Mouse (Mus musculus) lung, postnatal 14 days (tissue): ENCODE data around the gene Sez6l.
A peak's percentile ranks its signal among the peaks of the same experiment; 100 is the strongest.

Experiments used
- DNase-seq: peaks from one replicate; pipeline ENCODE4 v3.0.0; 2021

Gene Sez6l

DNA sequence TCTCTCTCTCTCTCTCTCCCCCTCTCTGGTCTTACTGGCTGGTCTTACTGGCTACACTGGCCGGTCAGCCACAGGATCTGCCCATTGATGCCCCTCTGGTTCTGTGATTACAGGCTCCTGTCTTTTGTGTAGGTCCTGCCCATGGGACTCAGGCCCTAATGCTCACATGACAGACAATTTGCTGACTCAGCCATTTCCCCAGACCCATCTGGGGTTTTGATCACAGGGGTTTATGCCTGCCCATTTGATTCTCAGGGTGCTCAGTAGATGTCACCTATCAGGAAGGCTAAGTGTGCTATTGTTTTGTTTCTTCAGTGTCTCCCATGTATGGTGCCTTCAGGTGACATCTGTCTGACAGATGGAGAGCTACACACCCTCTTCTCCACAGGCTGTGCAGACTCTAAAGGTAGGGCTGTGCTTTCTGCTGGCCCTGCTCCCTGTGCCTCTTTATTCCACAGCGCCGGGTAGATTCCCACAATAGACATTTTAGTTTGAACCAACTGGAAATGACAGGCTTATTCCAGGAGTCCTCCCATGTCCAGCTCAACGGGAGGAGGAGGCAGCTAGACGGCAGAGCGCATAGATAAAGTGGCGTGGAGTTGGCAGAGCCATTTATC, 80.1 kb downstream of the Sez6l start:
- DNase-seq = no peak

DNA sequence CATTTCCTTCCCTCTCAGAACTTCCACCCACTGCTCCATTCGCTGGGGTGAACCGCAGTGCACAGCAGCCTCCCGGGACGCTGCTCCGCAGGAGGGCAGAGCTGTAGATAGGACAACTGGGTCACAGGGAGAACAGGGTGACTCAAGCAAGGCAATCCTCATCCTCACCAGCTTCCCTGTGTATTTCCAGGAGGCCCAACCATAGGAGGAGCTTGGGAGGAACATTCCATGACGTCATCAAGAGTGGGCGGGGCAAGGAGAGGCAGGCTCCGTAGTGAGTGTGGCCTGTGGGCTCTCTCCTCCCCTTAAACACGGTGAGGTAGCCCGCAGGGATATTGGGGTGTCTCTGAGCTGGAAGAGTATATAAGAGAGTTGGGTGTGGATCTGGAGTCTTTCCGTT, 83.5 kb downstream of the Sez6l start:
- DNase-seq = peak; percentile 27

DNA sequence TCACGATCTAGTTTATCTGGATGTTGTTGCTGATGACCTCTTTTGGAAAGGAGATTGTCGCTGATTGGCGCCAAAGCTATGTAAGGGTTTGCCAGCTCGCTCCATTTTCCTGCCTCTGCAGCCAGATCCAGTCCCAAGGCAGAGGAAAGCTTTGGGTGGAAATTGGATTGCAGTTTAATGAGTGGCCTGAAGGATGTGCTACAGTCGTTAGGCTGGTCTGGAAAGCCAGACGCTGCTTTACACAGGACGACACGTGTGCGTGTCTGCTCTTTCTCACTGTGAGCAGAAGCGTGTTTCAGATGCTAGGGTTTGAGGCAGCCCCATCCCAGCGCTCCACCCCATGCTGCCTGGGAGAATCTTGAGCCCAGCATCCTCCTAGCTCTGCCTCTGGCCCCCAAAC, 85.5 kb downstream of the Sez6l start:
- DNase-seq = no peak

DNA sequence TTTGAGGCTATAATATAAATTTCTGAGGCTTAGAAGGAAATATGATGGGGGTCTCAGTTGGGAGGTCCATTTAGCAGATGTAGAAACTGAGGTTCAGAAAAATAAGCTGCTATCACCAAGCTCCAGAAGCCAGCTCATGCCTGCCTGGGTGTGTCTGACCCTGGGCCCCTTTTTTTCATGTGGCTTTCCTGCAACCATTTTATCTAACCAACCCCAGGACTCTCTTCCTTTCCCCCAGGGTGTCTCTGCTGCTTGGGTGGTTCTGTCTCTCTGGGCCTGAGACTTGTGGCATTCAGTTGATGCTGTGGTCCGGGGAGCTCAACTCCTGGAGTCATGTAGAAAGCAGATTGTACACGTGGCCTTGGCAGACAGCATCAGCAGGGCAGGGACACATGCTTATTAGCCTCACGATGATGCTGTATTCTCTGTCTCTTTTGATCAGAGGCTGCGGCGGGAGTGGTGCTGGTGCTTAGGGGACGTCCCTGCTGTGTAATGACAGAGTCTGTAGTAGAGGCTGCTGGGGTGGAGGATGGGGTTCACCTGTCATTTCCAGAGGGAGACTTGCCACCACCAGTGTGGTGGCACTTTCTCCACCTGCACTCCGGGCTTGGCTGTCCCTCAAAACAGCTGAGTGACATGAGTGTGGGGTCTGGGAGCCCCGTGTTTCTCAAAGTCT, 88.7 kb downstream of the Sez6l start:
- no peak for DNase-seq

DNA sequence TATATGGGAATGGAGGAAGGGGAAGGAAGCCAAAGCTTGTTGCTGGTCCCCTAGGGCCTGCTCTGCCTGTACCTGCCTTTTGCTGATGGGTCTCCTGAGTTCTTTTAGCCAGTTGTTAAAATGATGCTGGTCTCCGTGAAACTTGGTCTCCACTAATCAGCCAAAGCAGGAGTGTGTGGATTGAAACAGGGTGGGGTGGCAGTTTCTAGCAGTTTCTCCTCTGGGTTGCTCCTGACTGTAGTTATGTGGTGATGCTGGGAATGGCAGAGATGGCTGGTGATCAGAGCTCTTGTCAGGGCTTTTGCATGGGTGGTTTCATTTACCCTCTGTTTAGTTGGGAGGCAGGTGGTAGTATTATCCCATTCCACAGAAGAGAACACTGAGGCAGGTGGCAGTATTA, 89.5 kb downstream of the Sez6l start:
- no peak for DNase-seq

DNA sequence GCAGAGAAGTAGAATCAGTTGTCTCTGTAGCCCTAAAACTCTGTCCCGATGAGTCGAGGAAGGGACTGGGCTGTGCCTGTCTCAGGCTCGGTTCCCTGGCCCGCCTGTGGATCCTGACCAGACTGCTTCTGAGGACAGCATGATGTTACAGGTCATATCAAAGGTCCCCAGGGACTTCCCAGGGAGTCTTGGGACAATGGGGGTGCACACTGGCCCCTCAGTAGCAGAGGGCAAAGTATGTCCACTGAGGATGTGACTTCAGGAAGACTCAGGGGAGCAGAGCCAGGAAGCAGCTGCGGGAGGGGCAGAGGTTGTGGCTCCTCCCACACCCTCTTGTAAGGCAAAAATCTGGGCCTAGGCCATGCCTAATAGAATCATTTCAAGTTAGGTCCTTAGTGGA, 90.6 kb downstream of the Sez6l start:
- no peak for DNase-seq

DNA sequence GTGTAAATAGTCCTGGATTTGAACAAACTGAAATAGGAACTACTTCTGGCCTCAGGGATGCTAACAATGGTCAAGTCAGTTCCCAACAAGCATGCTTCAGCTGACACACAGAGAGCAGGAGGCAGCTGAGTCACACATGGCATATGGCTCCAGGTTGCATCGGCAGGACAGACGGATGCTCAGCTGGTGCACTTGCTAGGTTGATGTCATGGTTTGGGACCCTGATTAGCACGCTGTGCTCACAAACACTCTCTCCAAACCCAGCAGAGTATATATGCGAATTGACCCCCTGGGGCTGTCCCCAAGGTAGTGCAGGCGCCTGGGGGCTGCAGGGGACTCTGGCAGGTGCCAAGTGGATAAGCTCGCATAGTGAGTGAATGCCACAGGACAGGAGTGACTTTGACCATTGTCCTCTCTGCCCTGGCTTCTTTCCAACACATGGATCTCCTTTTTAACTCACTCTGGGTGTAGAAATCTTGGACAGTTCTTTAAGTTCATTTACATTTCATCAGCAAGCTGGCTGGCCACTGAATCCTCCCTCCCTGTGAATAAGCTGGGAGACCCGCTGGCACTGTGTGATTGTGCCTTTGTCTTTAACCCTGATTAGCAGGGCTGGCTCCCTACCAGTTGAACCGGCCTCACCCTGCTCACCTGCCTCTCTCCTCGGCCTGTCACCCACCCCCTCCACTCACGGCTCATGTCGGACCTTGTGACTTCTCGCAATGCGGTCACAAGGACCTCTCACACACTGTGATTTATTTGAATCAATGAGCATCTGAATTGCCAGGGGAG, 91.9 kb downstream of the Sez6l start:
- DNase-seq = no peak

DNA sequence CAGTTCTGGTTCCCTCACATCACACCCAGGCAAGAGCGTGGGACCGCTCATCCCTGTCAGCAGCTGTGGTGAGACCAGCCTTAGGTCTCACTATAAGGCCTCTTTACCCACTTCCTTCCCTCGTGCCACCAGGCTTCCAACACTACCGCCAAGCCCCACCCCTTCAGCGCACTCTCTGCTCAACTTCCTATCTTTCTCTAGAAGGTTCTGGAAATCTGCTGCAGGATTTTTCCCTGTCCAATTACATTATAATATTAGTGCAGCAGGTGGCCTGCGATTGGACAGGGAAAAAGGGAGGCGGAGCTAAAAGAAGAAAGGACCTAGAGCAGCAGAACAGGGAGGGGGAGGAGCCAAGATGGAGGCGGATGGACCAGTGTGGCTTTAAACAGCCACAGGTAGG, 94.0 kb downstream of the Sez6l start:
- DNase-seq = no peak

DNA sequence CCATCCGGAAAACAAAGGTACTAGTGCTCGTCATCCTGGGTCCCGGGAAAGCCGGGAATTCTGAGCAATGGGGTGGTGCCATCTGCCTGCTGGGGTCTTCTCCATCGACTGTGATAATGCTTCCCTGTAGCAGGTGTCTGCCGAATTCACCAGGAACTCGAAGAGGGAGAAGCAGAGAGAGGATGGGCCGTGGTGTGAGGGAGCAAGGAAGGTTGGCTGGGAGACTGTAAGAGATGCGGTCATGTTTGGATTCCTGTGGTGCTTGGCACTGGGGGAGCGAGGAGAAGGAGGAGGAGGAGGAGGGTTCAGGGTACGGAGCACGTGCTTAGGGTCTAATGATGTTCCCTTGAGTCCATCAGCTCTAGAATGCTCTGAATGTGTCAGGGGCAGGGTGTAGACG, 94.4 kb downstream of the Sez6l start:
- DNase-seq = no peak

DNA sequence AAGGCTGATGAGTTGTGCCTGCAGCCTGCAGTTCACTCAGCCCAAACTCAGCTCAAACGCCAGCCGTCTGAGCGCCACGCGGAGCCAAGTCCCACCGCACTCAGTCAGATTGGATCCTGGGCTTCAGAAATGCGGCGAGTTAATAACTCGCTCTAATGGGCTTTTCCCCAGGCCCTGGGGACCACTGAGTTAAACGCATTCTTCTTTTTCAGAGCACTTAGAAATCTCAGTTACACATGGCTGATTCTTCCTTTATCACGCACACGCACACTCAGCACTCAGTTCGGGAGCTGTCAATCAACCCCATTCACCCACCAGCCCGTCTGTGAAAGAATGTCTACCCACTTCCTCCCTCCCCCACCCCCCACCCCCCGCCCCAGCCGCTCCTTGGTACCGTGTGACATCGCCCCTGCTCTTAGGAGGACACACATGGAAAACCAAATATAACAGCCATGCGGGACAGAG, 95.0 kb downstream of the Sez6l start:
- no peak for DNase-seq

DNA sequence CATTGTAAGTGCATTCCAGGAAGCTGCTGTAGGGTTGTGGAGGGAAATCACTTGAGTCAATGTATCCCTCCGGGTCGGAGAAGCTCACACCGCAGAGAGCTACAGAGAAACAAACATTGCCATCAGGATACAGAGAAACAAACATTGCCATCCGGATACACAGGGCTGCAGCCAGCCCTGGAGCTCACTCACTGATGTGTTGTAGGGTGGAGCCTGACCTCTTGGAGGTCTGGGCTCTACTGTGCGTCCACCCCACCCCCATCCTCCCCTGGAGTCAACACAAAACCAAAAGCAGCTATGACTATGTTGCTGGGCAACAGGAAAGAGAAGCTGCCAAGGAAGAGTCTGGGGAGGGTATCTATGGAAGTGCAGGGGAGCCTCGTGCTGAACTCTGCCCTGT, 103.5 kb downstream of the Sez6l start:
- DNase-seq = peak; percentile 54

DNA sequence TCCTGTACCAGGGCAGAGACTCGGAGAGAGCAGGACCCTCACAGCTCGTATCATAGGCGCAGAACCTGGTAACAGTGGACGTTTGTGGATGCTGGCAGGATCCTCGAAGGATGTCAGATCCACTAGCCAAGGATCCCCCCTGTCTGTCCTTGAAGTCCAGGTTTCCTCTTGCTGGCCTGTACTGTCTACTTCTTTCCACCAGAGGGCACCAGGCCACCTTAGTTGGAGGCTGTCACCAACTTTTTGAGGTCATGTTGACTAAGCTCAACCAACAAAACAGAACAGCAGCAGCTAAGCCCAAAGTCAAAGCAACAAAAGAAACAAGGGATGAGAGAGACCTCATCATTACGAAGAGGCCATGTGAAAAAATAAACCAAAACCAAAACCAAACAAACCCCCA, 106.8 kb downstream of the Sez6l start:
- peak; percentile 62 for DNase-seq

DNA sequence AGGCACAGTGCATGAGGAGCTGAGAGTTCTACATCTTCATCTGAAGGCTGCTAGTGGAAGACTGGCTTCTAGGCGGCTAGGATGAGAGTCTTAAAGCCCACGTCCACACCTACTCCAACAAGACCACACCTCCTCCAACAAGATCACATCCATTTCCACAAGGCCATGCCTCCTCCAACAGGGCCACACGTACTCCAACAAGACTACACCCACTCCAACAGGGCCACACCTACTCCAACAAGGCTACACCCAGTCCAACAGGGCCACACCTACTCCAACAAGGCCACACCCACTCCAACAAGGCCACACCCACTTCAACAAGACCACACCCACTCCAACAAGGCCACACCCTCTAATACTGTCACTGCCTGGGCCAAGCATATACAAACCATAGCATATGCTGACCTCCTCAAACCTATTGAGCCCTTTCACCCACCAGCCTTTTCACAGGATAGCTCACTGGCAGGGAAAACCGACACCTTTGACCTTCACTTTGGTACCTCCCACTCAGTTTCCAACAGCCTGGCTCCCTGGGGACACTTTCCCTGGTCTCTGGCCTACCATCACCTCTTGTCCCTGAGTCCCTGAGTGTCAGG, 107.9 kb downstream of the Sez6l start:
- no peak for DNase-seq

DNA sequence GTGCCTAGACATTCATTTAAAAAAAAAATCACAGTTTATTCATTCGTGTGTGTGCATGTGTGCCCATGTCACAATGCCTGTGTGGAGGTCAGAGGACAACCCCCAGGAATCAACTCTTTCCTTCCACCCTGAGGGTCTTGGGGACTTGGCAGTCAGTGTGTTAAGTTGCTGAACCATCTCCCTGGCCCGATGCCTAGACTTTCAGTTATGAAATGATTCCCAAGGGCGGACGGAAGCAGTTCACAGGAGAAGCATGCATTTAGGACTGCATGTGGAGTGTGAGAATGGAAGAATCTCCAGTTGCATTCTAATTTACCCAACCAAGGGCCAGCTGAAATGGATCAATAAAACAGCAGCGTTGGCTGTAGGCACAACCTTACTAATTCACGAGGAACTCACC, 110.7 kb downstream of the Sez6l start:
- DNase-seq = peak; percentile 11

DNA sequence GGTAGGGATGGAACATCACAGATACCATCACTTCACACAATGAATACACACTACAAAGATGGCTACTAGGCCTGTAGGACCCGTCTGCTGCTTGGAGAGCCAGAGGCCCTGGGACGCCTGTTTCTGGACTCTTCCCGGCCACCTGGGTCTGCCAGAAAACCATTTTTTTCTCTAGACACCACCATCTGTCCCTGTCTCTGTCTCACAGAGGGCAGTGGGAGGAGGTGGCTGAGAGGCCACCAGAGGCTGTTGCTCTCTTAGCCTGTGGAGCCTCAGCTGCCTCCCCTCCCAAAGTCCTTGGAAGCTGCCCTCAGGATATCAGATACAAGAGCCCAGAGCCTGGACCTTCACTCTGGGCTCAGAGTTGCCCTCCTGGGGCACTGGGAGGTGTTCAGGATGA, 117.1 kb downstream of the Sez6l start:
- no peak for DNase-seq

DNA sequence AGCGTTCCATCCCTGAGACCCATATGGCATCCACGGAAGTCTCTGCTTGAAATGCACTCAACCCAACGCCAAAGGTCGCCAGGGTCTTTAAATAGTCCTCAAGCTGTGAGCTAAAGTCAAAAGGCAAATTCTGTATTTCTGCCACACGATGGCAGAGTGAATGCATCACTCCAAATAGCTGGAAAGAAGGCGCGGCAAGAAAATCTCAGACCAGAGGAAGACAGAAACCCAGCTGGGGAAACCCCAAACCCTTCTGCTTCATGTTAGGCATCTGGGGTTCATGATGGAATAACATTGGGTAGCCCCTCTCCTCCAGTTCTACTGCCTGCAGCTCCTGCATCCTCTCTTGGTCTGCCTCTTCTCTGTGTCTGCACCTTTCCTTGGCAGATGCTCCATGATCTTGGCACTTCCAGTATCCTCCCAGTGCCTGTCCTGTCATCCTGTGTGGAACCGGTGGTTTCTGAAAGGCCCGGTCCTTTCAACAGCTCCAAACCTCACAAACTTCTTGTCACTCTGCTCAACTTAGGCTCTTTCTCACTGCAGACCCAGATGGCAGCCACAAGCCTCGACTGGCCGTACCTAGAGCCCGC, 121.9 kb downstream of the Sez6l start:
- DNase-seq = no peak

DNA sequence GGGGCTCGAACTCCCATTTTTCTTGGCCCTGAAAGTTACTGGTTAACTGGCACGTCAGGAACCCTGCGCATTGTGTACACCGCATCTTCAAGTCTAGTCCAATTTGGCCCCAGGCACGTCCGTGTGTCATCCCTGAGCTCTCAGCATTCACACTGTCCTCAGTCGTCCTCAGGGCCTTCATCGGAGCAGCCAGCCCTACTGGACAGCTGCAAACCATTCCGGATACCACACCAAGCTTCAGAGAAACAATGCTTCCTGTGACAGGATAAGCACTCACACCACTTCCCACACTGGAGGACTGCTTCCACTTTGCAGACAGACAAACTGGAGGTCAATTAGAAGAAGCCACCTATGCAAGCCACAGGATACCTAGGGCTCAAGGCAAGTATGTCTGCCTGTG, 123.9 kb downstream of the Sez6l start:
- peak; percentile 27 for DNase-seq

DNA sequence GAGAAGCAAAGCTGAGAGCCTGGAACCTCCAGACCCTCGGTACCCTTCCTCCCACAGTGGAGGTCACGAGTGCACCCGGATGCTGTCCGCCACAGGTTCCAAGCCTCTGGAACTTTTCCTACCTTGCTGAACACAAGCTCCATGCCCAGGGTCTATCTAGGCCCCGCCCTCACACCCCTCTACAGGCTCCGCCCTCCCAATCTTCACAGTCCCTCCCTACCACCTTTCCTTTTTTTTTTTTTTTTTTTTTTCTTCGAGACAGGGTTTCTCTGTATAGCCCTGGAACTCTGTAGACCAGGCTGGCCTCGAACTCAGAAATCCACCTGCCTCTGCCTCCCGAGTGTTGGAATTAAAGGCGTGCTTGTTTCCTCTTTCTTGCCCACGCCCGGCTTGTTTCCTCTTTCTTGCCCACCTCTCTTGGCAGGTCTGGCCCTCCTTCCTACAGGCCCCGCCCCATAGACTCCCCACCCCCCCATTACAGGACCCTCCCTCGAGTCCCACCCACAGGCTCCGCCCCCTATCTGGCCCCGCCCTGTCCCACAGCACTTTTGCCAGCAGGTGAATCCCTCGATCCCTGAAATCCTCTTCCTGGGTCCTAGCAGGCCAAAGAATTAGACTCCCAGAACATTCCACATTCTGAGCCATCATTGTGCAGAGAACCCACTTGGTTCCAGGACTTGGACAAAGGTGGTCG, 128.1 kb downstream of the Sez6l start, which contains the start of gene Gm6588:
TSS of gene Gm6588 (plus strand) at position 680 of the 694 bp plus-strand sequence.
- DNase-seq = no peak

DNA sequence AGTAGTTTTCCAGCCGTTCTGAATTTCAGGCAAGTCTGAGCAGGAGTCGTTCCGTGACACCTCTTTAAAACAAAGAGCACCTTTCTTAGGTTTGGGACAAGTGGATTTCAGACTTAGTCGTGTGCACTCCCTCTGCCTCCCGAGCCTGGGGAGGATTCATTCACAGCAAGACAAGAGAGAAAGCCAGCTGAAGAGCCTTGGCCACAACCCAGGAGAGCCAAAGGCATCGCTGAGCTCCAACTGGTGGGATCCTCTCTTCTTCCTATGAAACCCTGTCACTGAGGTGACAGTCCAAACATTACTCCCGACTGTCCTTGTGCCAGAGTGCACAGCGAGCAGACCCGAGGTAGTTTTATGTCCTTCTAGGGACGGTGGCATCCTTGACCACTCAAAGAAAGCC, 138.4 kb downstream of the Sez6l start:
- DNase-seq = no peak

DNA sequence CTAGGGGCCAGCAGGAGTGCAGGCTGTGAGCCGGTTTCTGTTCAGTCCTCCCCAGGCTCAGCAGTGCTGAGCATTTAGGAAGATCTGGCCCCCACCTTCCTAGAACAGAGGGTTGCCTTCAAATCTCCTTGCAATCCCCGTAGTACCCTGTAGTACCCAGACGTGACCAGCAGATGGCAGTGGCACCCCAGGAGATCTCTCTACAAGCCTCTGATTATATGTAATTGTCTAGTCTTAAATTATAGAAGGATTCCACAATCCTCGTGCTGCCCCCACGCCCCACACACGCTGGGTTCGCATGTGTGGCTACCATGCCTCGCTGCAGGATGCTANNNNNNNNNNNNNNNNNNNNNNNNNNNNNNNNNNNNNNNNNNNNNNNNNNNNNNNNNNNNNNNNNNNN, 144.0 kb downstream of the Sez6l start:
- peak; percentile 82 for DNase-seq

DNA sequence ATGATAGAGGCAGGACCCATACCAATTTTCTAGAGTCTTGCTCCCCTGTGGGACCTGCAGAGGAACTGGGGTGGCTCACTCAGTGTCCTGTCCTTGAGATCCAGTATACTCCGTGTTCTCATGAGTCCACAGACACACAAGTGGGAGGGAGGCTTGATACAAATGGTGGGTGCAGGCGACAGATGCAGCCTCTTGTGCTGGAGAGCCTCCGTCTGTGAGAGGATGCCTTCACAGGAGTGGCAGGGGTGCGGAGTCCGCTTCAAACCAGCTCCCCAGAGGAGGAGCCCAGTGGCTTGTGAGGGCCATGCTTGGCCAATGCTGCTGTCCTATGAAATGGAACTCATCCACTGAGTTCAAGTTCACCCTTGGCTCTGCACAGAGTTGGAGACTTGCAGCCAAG, 145.0 kb downstream of the Sez6l start:
- no peak for DNase-seq

DNA sequence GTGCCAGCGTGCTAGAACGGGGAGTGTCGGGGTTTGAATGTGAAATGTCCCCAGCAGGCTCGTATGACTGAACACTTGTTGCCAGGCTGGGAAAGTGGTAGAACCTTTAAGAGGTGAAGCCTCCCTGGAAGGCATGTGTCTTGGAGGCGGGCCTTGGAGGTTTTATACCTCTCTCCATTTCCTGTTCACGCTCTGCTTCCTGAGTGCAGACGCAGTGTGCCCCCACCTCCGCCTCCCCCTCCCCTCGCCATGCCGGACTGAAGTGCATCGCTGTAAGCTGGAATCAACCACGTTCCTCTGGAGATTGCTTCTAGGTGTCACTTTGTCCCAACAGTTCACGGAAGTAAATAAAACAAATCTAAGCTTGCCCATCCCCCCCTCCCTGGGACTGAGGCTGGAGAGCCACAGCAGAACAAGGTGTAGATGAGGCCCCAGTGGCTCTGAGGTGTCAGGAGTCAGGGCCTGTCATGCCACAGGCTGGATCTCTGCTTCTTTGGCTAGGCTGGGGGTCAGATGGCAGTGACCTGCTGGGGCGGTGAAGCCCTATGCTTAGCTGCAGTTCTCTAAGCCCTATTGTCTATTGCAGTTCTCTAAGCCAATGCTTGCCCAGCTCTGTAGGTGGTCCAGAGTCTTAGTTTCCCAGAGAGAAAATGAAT, 145.7 kb downstream of the Sez6l start:
- no peak for DNase-seq
